Comparison of ENCODE assay signal across 9 mouse cellular contexts in the genomic region with DNA sequence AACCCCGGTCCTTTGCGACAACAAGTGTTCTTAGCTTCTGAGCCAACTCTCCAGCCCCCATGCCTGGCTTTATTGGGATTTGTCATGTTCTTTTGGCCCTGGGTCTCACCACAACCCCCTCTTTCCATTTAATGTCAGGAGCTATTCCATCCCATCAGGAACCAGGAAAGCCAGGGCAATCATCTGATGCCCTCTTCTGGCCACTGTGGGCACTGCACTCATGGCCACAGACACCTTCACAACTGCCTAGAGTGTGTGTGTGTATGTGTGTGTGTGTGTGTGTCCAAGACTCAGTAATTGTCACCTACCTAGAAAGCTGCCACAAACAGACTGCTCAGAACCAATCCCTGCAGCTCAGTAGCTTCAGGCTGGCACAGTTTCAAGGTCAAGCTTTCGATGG. TPM values are rescaled to one million over a fixed set of nuclear protein-coding genes. Genes with fewer than 3 reads are reported as not detected.
DNase-seq lines count a peak whose midpoint lies in the region; ATAC-seq and TF ChIP-seq lines count a peak whose summit lies in the region.
"Had no signal": no experiment of that assay in that cellular context is flagged by ENCODE, and none has a peak within 500 bp of the region (broad histone marks: within the 10 kb centered on the region; RNA-seq: fewer than 3 reads in every experiment).

No protein-coding gene starts in this region.

- no peak overlapping the region for H3K4me2 ChIP-seq in heart, embryonic 11.5 days
- no peak overlapping the region for H3K4me2 ChIP-seq in limb, embryonic 11.5 days (ENCODE audit: low read depth, severe bottlenecking)
- no peak overlapping the region for H3K4me2 ChIP-seq in hindbrain, embryonic 12.5 days (replicated peaks)

- peak; percentile 88; the same call in 1 of the 2 replicates for TF ChIP-seq CTCF in testis, adult 2 months (IDR thresholded peaks at IDR 0.05; ENCODE audit: control insufficient read depth, insufficient read depth, insufficient replicate concordance, low read depth, low read length)
- TF ChIP-seq CTCF in spleen, adult 2 months (IDR thresholded peaks at IDR 0.05; ENCODE audit: extremely low read depth, insufficient read depth, insufficient read length, insufficient replicate concordance) = peak; percentile 51; the same call in 1 of the 2 replicates

- 85% methylated on average over 3 of the region's 3 CpGs for WGBS in heart, embryonic 11.5 days (ENCODE audit: insufficient replicate concordance)
- 97% methylated on average over 3 of the region's 3 CpGs for WGBS in limb, embryonic 11.5 days
- WGBS in spleen, adult 2 months = 95% methylated on average over 3 of the region's 3 CpGs
- WGBS in hindbrain, embryonic 12.5 days = 95% methylated on average over 3 of the region's 3 CpGs

- no peak overlapping the region for H3K27ac ChIP-seq in heart, embryonic 11.5 days (ENCODE audit: low read depth, low read length)
- no peak overlapping the region for H3K27ac ChIP-seq in testis, adult 2 months (ENCODE audit: control insufficient read depth, insufficient read depth, low read depth, low read length)
- no peak overlapping the region for H3K27ac ChIP-seq in limb, embryonic 11.5 days (replicated peaks; ENCODE audit: low read depth, low read length)
- H3K27ac ChIP-seq in spleen, adult 2 months (ENCODE audit: insufficient read depth, low read length) = no peak overlapping the region
- H3K27ac ChIP-seq in hindbrain, embryonic 12.5 days = no peak overlapping the region

- TF ChIP-seq POLR2A in testis, adult 2 months (IDR thresholded peaks at IDR 0.05; ENCODE audit: control insufficient read depth, low read depth, low read length) = no peak
- no peak for TF ChIP-seq POLR2A in spleen, adult 2 months (IDR thresholded peaks at IDR 0.05; ENCODE audit: low read depth, low read length)

- no peaks in the 10 kb centered on the region for H3K9me3 ChIP-seq in heart, embryonic 11.5 days (replicated peaks; ENCODE audit: control insufficient read depth, low read length)
- H3K9me3 ChIP-seq in limb, embryonic 11.5 days (ENCODE audit: control insufficient read depth, low read length) = no peaks in the 10 kb centered on the region
- no peaks in the 10 kb centered on the region for H3K9me3 ChIP-seq in hindbrain, embryonic 12.5 days (replicated peaks)

- no peak overlapping the region for H3K4me3 ChIP-seq in heart, embryonic 11.5 days (ENCODE audit: low read depth, low read length)
- H3K4me3 ChIP-seq in testis, adult 2 months (ENCODE audit: control insufficient read depth, low read depth, low read length) = no peak overlapping the region
- no peak overlapping the region for H3K4me3 ChIP-seq in limb, embryonic 11.5 days (ENCODE audit: low read depth, low read length)
- no peak overlapping the region for H3K4me3 ChIP-seq in spleen, adult 2 months (ENCODE audit: extremely low read depth, insufficient read depth, insufficient read length)
- H3K4me3 ChIP-seq in hindbrain, embryonic 12.5 days = no peak overlapping the region

- no peak overlapping the region for H3K9ac ChIP-seq in heart, embryonic 11.5 days (ENCODE audit: low read depth, low read length)
- no peak overlapping the region for H3K9ac ChIP-seq in limb, embryonic 11.5 days (ENCODE audit: low read length)
- H3K9ac ChIP-seq in hindbrain, embryonic 12.5 days = no peak overlapping the region

- no peaks in the 10 kb centered on the region for H3K27me3 ChIP-seq in heart, embryonic 11.5 days (ENCODE audit: control insufficient read depth, insufficient read depth, low read length)
- no peaks in the 10 kb centered on the region for H3K27me3 ChIP-seq in testis, adult 2 months (ENCODE audit: control insufficient read depth, insufficient read depth, low read length)
- H3K27me3 ChIP-seq in limb, embryonic 11.5 days (ENCODE audit: control insufficient read depth, insufficient read depth, low read length) = no peaks in the 10 kb centered on the region
- no peaks in the 10 kb centered on the region for H3K27me3 ChIP-seq in spleen, adult 2 months (ENCODE audit: control insufficient read depth, insufficient read depth, low read length)
- no peaks in the 10 kb centered on the region for H3K27me3 ChIP-seq in hindbrain, embryonic 12.5 days

- no peaks in the 10 kb centered on the region for H3K36me3 ChIP-seq in heart, embryonic 11.5 days (ENCODE audit: control insufficient read depth, insufficient read depth, low read length)
- H3K36me3 ChIP-seq in testis, adult 2 months (ENCODE audit: control insufficient read depth, insufficient read depth, low read length) = no peaks in the 10 kb centered on the region
- no peaks in the 10 kb centered on the region for H3K36me3 ChIP-seq in limb, embryonic 11.5 days (ENCODE audit: control insufficient read depth, insufficient read depth, low read length)
- no peaks in the 10 kb centered on the region for H3K36me3 ChIP-seq in spleen, adult 2 months (ENCODE audit: control insufficient read depth, insufficient read depth, low read length)
- no peaks in the 10 kb centered on the region for H3K36me3 ChIP-seq in hindbrain, embryonic 12.5 days

- no peak for ATAC-seq in heart, embryonic 11.5 days (replicated peaks; ENCODE audit: insufficient number of reproducible peaks, low FRiP score, low TSS enrichment)
- no peak for ATAC-seq in limb, embryonic 11.5 days (ENCODE audit: insufficient number of reproducible peaks, low FRiP score, low TSS enrichment, low read depth)
- ATAC-seq in hindbrain, embryonic 12.5 days (ENCODE audit: low FRiP score) = no peak

- peaks cover 9% of the 10 kb centered on the region for H3K4me1 ChIP-seq in heart, embryonic 11.5 days (ENCODE audit: control insufficient read depth, insufficient read depth, low read length)
- no peaks in the 10 kb centered on the region for H3K4me1 ChIP-seq in testis, adult 2 months (ENCODE audit: control insufficient read depth, insufficient read depth, low read length)
- H3K4me1 ChIP-seq in limb, embryonic 11.5 days (ENCODE audit: control insufficient read depth, insufficient read depth, low read length) = no peaks in the 10 kb centered on the region
- no peaks in the 10 kb centered on the region for H3K4me1 ChIP-seq in spleen, adult 2 months (ENCODE audit: control insufficient read depth, insufficient read depth, insufficient read length)
- peaks cover 14% of the 10 kb centered on the region for H3K4me1 ChIP-seq in hindbrain, embryonic 12.5 days

- peak; percentile 21 for DNase-seq in heart, adult 8-10 months (ENCODE audit: low spot score)
- no peak for DNase-seq in testis, postnatal 14 days (ENCODE audit: low spot score)
- DNase-seq in brain, adult 2 months (ENCODE audit: low read depth, low spot score) = peak; percentile 27
- DNase-seq in limb, embryonic 11.5 days (ENCODE audit: low spot score) = peak; percentile 74
- DNase-seq in spleen, adult 2 months (ENCODE audit: low read depth in 1 of 2, low spot score in 2 of 2) = no peak

RNA-seq across cellular contexts. Expression of gene Usp10, which starts 23.0 kb away (rescaled TPM):
- total RNA-seq in heart, adult 8-10 months (2022) = 10 to 100 TPM; 50.7 to 55.9 (median 53.9) TPM
- 99.2 and 104 TPM in 2 replicates for polyA plus RNA-seq in heart, embryonic 11.5 days (2014; fragmentation: Nextera tagmentation; extraction: Ambion mirVana)
- polyA plus RNA-seq in testis, adult 2 months (2012; rRNA removed) = 19.9 and 21.5 TPM in 2 replicates
- polyA plus RNA-seq in limb, embryonic 11.5 days (2014; fragmentation: Nextera tagmentation; extraction: Ambion mirVana) = 162 and 173 TPM in 2 replicates
- polyA plus RNA-seq in spleen, adult 2 months (2012; rRNA removed) = 77.8 and 81.9 TPM in 2 replicates
- polyA plus RNA-seq in hindbrain, embryonic 12.5 days (2016; fragmentation: Nextera tagmentation; extraction: Ambion mirVana) = 137 and 141 TPM in 2 replicates

RNA-seq across cellular contexts. Expression of gene Gm20388, which starts 23.5 kb away (rescaled TPM):
- 1 to 10 TPM in 2 of 4 experiments, not detected in 2; 4.2 to 6.7 TPM for total RNA-seq in heart, adult 8-10 months (2022)
- 6.4 TPM in 1 of 2 replicates, not detected in the other for polyA plus RNA-seq in heart, embryonic 11.5 days (2014; fragmentation: Nextera tagmentation; extraction: Ambion mirVana)
- polyA plus RNA-seq in testis, adult 2 months (2012; rRNA removed) = 5.1 and 5.6 TPM in 2 replicates
- polyA plus RNA-seq in limb, embryonic 11.5 days (2014; fragmentation: Nextera tagmentation; extraction: Ambion mirVana) = not detected in 2 replicates
- 26.1 and 26.4 TPM in 2 replicates for polyA plus RNA-seq in spleen, adult 2 months (2012; rRNA removed)
- not detected in 2 replicates for polyA plus RNA-seq in hindbrain, embryonic 12.5 days (2016; fragmentation: Nextera tagmentation; extraction: Ambion mirVana)
- polyA plus RNA-seq: embryonic facial prominence, embryonic 14.5 days had no signal

RNA-seq across cellular contexts. Expression of gene Klhl36, which starts 25.1 kb away (rescaled TPM):
- 1 to 10 TPM; 2.8 to 3.1 (median 2.9) TPM for total RNA-seq in heart, adult 8-10 months (2022)
- 8.6 and 8.9 TPM in 2 replicates for polyA plus RNA-seq in heart, embryonic 11.5 days (2014; fragmentation: Nextera tagmentation; extraction: Ambion mirVana)
- 16.3 and 16.9 TPM in 2 replicates for polyA plus RNA-seq in testis, adult 2 months (2012; rRNA removed)
- polyA plus RNA-seq in limb, embryonic 11.5 days (2014; fragmentation: Nextera tagmentation; extraction: Ambion mirVana) = 5.3 and 6.6 TPM in 2 replicates
- 27.2 and 54.6 TPM in 2 replicates for polyA plus RNA-seq in spleen, adult 2 months (2012; rRNA removed)
- 12.2 and 12.8 TPM in 2 replicates for polyA plus RNA-seq in hindbrain, embryonic 12.5 days (2016; fragmentation: Nextera tagmentation; extraction: Ambion mirVana)

RNA-seq across cellular contexts. Expression of gene Cotl1, which starts 46.8 kb away (rescaled TPM):
- 10 to 100 TPM in 3 of 4 experiments, 1 to 10 TPM in 1; 9.6 to 26.9 (median 11.3) TPM for total RNA-seq in heart, adult 8-10 months (2022)
- polyA plus RNA-seq in heart, embryonic 11.5 days (2014; fragmentation: Nextera tagmentation; extraction: Ambion mirVana) = 110 and 142 TPM in 2 replicates
- polyA plus RNA-seq in testis, adult 2 months (2012; rRNA removed) = 20.0 and 25.4 TPM in 2 replicates
- polyA plus RNA-seq in limb, embryonic 11.5 days (2014; fragmentation: Nextera tagmentation; extraction: Ambion mirVana) = 181 and 197 TPM in 2 replicates
- polyA plus RNA-seq in spleen, adult 2 months (2012; rRNA removed) = 606 and 770 TPM in 2 replicates
- polyA plus RNA-seq in hindbrain, embryonic 12.5 days (2016; fragmentation: Nextera tagmentation; extraction: Ambion mirVana) = 115 and 142 TPM in 2 replicates

Comparison
In these comparisons a context has a peak if more than half of its experiments do, and no peak if none do; other contexts are left out.
1. DNase-seq: peak in heart, adult 8-10 months (single experiment), brain, adult 2 months (single experiment) and limb, embryonic 11.5 days (single experiment); none in testis, postnatal 14 days (single experiment) and spleen, adult 2 months (0 of 2).